Mouse (Mus musculus) heart, adult 2 months (tissue): Measurements from ENCODE around the gene Gm10306.
A peak's percentile ranks its signal among the peaks of the same experiment; 100 is the strongest.

Source experiments
- CTCF ChIP-seq: fragments of 200-600 bp; IDR thresholded peaks from 2 replicates; pipeline ENCODE4 v1.8.1; 2022; ENCODE audit warnings: antibody characterized with exemption, mild to moderate bottlenecking, moderate library complexity
- EP300 ChIP-seq: fragments of 200-500 bp; IDR thresholded peaks from 2 replicates; pipeline ENCODE4 v1.6.1; 2011; ENCODE audit warnings: low read depth, low read length, control low read depth; ENCODE audit not compliant: insufficient read depth
- POLR2A ChIP-seq: fragments of 200-500 bp; IDR thresholded peaks from 2 replicates; pipeline ENCODE4 v1.6.1; 2011; ENCODE audit warnings: mild to moderate bottlenecking, low read depth, low read length, control low read depth; ENCODE audit not compliant: insufficient read depth

GRCm38 (mm10) chr4:94556265-94557054 is at the start of gene Gm10306, which contains the start of gene Caap1:
- TF ChIP-seq CTCF, result no peak
- TF ChIP-seq POLR2A, result peak; percentile 91
- peak; percentile 64; the same call in 1 of the 2 replicates for TF ChIP-seq EP300
